Mouse (Mus musculus) G1E (cell line): ENCODE results near the gene Nfs1. TPM values are rescaled to one million over a fixed set of nuclear protein-coding genes. Genes with fewer than 3 reads are reported as not detected.

ENCODE experiments used
- ATAC-seq: 2 replicates; pipeline ENCODE4 v1.8.0; 2016; ENCODE audit warnings: mild to moderate bottlenecking; ENCODE audit not compliant: insufficient number of reproducible peaks, poor library complexity, low FRiP score, severe bottlenecking; ENCODE audit errors: extremely low read depth
- DNase-seq: peaks from one replicate; pipeline ENCODE4 v3.0.0; 2012; ENCODE audit warnings: low spot score
- H3K27me3 ChIP-seq: 2 replicates; pipeline ENCODE4 v1.6.1; 2012; ENCODE audit warnings: mild to moderate bottlenecking, low read length, inconsistent platforms; ENCODE audit not compliant: insufficient read depth
- H3K36me3 ChIP-seq: replicated peaks from 2 replicates; pipeline ENCODE3; 2012; ENCODE audit warnings: mild to moderate bottlenecking, inconsistent platforms
- H3K4me1 ChIP-seq: 2 replicates; pipeline ENCODE4 v1.6.1; 2012; ENCODE audit warnings: low read depth, low read length, inconsistent platforms, mixed read lengths; ENCODE audit not compliant: insufficient read depth
- H3K4me3 ChIP-seq: 2 replicates; pipeline ENCODE4 v1.5.1; 2012; ENCODE audit warnings: low read depth, mild to moderate bottlenecking, inconsistent platforms, low read length, moderate library complexity, mixed read lengths
- H3K9me3 ChIP-seq: replicated peaks from 2 replicates; pipeline ENCODE4 v1.6.1; 2012; ENCODE audit warnings: inconsistent platforms
- CTCF ChIP-seq: IDR thresholded peaks from 2 replicates; pipeline ENCODE4 v1.5.1; 2012; ENCODE audit warnings: low read depth, low read length, inconsistent platforms, mixed read lengths
- GATA1 ChIP-seq: IDR thresholded peaks from 2 replicates; pipeline ENCODE4 v1.6.1; 2012; ENCODE audit warnings: borderline replicate concordance, low read length, inconsistent platforms, mixed read lengths
- GATA2 ChIP-seq: IDR thresholded peaks from 2 replicates; pipeline ENCODE4 v1.6.1; 2012; ENCODE audit warnings: low read depth, low read length, inconsistent platforms, borderline replicate concordance
- POLR2AphosphoS5 ChIP-seq: IDR thresholded peaks from 2 replicates; pipeline ENCODE4 v1.6.1; 2012; ENCODE audit warnings: low read depth, low read length, inconsistent platforms; ENCODE audit not compliant: insufficient replicate concordance
- TAL1 ChIP-seq: conservative IDR thresholded peaks from 2 replicates; pipeline ENCODE4 v1.6.1; 2012; ENCODE audit warnings: low read depth, low read length, inconsistent platforms, mixed read lengths
- polyA plus RNA-seq: library from polyadenylated mRNA; stranded (reverse); fragments of >175 nt; gene quantifications from 2 replicates; pipeline ENCODE4 v1.2.3, GENCODE M21; 2012
- total RNA-seq, 2 experiments: library from RNA; stranded (forward) in 1 of 2; stranded (reverse) in 1 of 2; fragments of 200-1000 nt in 1 of 2; fragments of >200 nt in 1 of 2; fragmentation: Nextera tagmentation in 1 of 2; gene quantifications; 2 replicates each; pipeline ENCODE4 v1.2.3; 2014 to 2017

Nfs1 gene
- total and polyA plus RNA-seq, 3 experiments, result 33.9 to 46.2 (median 36.3) TPM

- Histone ChIP-seq H3K9me3 (no peaks in the 10 kb centered on the region), H3K4me3 (no peak overlapping the region), H3K27me3 (no peaks in the 10 kb centered on the region), H3K4me1 (peaks cover 10% of the 10 kb centered on the region), H3K36me3 (peaks cover 96% of the 10 kb centered on the region)
- DNase-seq, result no peak
- no peak for ATAC-seq
- no peak for TF ChIP-seq TAL1
- no peak for TF ChIP-seq POLR2AphosphoS5
- TF ChIP-seq CTCF, result no peak
- TF ChIP-seq GATA1, result no peak
Measured at GRCm38 (mm10) chr2:156078421-156079182, 65.4 kb downstream of the Nfs1 start.

GRCm38 (mm10) chr2:156077461-156077860 lies 66.5 kb downstream of the Nfs1 start:
- Histone ChIP-seq H3K36me3 (peaks cover 98% of the 10 kb centered on the region), H3K9me3 (no peaks in the 10 kb centered on the region), H3K4me1 (peaks cover 3% of the 10 kb centered on the region), H3K27me3 (no peaks in the 10 kb centered on the region), H3K4me3 (no peak overlapping the region)
- no peak for DNase-seq
- TF ChIP-seq GATA2 (no peak), CTCF (no peak), TAL1 (no peak), POLR2AphosphoS5 (no peak), GATA1 (no peak)
- no peak for ATAC-seq

- Histone ChIP-seq H3K4me1 (peaks cover 3% of the 10 kb centered on the region), H3K36me3 (peaks cover 92% of the 10 kb centered on the region), H3K27me3 (no peaks in the 10 kb centered on the region), H3K4me3 (no peak overlapping the region), H3K9me3 (no peaks in the 10 kb centered on the region)
- ATAC-seq, result no peak
- DNase-seq, result no peak
- TF ChIP-seq TAL1 (no peak), GATA1 (no peak), GATA2 (no peak), CTCF (no peak), POLR2AphosphoS5 (no peak)
Measured at GRCm38 (mm10) chr2:156073725-156074124, 70.3 kb downstream of the Nfs1 start.

Other genes starting within 250 kb of the Nfs1 start
- gene Uqcc1, start 213.9 kb downstream of the Nfs1 start, total RNA-seq (2014; fragmentation: Nextera tagmentation), result 27.8 and 29.9 TPM in 2 replicates
- 35.8 and 39.1 TPM in 2 replicates for gene Uqcc1, start 213.9 kb downstream of the Nfs1 start, total RNA-seq (2017)
- gene Uqcc1, start 213.9 kb downstream of the Nfs1 start, polyA plus RNA-seq, result 4.2 TPM in 2 replicates
- gene Gm15557, start 203.5 kb downstream of the Nfs1 start, total RNA-seq (2014; fragmentation: Nextera tagmentation), result 0.60 TPM in 1 of 2 replicates, not detected in the other
- gene Gm15557, start 203.5 kb downstream of the Nfs1 start, total RNA-seq (2017), result 0.11 TPM in 1 of 2 replicates, not detected in the other
- gene Gm15557, start 203.5 kb downstream of the Nfs1 start, polyA plus RNA-seq, result 0.05 and 0.06 TPM in 2 replicates
- 2.2 TPM in 1 of 2 replicates, not detected in the other for gene Gdf5, start 198.8 kb downstream of the Nfs1 start, total RNA-seq (2014; fragmentation: Nextera tagmentation)
- 0.06 and 0.11 TPM in 2 replicates for gene Gdf5, start 198.8 kb downstream of the Nfs1 start, total RNA-seq (2017)
- gene Gdf5, start 198.8 kb downstream of the Nfs1 start, polyA plus RNA-seq, result not detected in 2 replicates
- 11.6 and 12.3 TPM in 2 replicates for gene Cep250, start 187.7 kb downstream of the Nfs1 start, total RNA-seq (2014; fragmentation: Nextera tagmentation)
- gene Cep250, start 187.7 kb downstream of the Nfs1 start, total RNA-seq (2017), result 49.2 and 54.7 TPM in 2 replicates
- gene Cep250, start 187.7 kb downstream of the Nfs1 start, polyA plus RNA-seq, result 17.3 and 19.9 TPM in 2 replicates
- gene 6430550D23Rik, start 136.2 kb downstream of the Nfs1 start, total RNA-seq (2014; fragmentation: Nextera tagmentation), result 2.3 and 2.4 TPM in 2 replicates
- 0.71 and 1.6 TPM in 2 replicates for gene 6430550D23Rik, start 136.2 kb downstream of the Nfs1 start, total RNA-seq (2017)
- gene 6430550D23Rik, start 136.2 kb downstream of the Nfs1 start, polyA plus RNA-seq, result 0.23 and 0.33 TPM in 2 replicates
- gene Ergic3, start 136.1 kb downstream of the Nfs1 start, total RNA-seq (2014; fragmentation: Nextera tagmentation), result 189 and 215 TPM in 2 replicates
- gene Ergic3, start 136.1 kb downstream of the Nfs1 start, total RNA-seq (2017), result 52.9 and 58.0 TPM in 2 replicates
- 42.6 and 51.8 TPM in 2 replicates for gene Ergic3, start 136.1 kb downstream of the Nfs1 start, polyA plus RNA-seq
- gene Fer1l4, start 91.2 kb downstream of the Nfs1 start, total RNA-seq (2014; fragmentation: Nextera tagmentation), result 0.53 TPM in 1 of 2 replicates, not detected in the other
- not detected in 2 replicates for gene Fer1l4, start 91.2 kb downstream of the Nfs1 start, total RNA-seq (2017)
- not detected in 2 replicates for gene Fer1l4, start 91.2 kb downstream of the Nfs1 start, polyA plus RNA-seq
- 1.4 and 4.9 TPM in 2 replicates for gene Spag4, start 79.0 kb downstream of the Nfs1 start, total RNA-seq (2014; fragmentation: Nextera tagmentation)
- 0.64 and 0.93 TPM in 2 replicates for gene Spag4, start 79.0 kb downstream of the Nfs1 start, total RNA-seq (2017)
- 0.82 and 1.3 TPM in 2 replicates for gene Spag4, start 79.0 kb downstream of the Nfs1 start, polyA plus RNA-seq
- 43.2 and 63.3 TPM in 2 replicates for gene Cpne1, start 32.2 kb downstream of the Nfs1 start, total RNA-seq (2014; fragmentation: Nextera tagmentation)
- 40.1 and 42.0 TPM in 2 replicates for gene Cpne1, start 32.2 kb downstream of the Nfs1 start, total RNA-seq (2017)
- 55.9 and 73.7 TPM in 2 replicates for gene Cpne1, start 32.2 kb downstream of the Nfs1 start, polyA plus RNA-seq
- 50.5 and 67.5 TPM in 2 replicates for gene Rbm12, start 32.2 kb downstream of the Nfs1 start, total RNA-seq (2014; fragmentation: Nextera tagmentation)
- 25.4 and 39.7 TPM in 2 replicates for gene Rbm12, start 32.2 kb downstream of the Nfs1 start, total RNA-seq (2017)
- gene Rbm12, start 32.2 kb downstream of the Nfs1 start, polyA plus RNA-seq, result 5.6 TPM in 2 replicates
- 17.3 and 17.6 TPM in 2 replicates for gene Gm28036, start 17.1 kb downstream of the Nfs1 start, total RNA-seq (2014; fragmentation: Nextera tagmentation)
- 12.0 and 15.6 TPM in 2 replicates for gene Gm28036, start 17.1 kb downstream of the Nfs1 start, total RNA-seq (2017)
- gene Gm28036, start 17.1 kb downstream of the Nfs1 start, polyA plus RNA-seq, result 9.0 and 13.5 TPM in 2 replicates
- gene Romo1, start 147 bp downstream of the Nfs1 start, total RNA-seq (2014; fragmentation: Nextera tagmentation), result 99.3 and 127 TPM in 2 replicates
- 38.4 and 52.4 TPM in 2 replicates for gene Romo1, start 147 bp downstream of the Nfs1 start, total RNA-seq (2017)
- 300 and 385 TPM in 2 replicates for gene Romo1, start 147 bp downstream of the Nfs1 start, polyA plus RNA-seq
- gene Rbm39, start 36.1 kb upstream of the Nfs1 start, total RNA-seq (2014; fragmentation: Nextera tagmentation), result 781 and 795 TPM in 2 replicates
- 710 and 759 TPM in 2 replicates for gene Rbm39, start 36.1 kb upstream of the Nfs1 start, total RNA-seq (2017)
- gene Rbm39, start 36.1 kb upstream of the Nfs1 start, polyA plus RNA-seq, result 282 and 295 TPM in 2 replicates
- 63.5 and 63.9 TPM in 2 replicates for gene Phf20, start 52.3 kb upstream of the Nfs1 start, total RNA-seq (2014; fragmentation: Nextera tagmentation)
- 45.8 and 48.2 TPM in 2 replicates for gene Phf20, start 52.3 kb upstream of the Nfs1 start, total RNA-seq (2017)
- gene Phf20, start 52.3 kb upstream of the Nfs1 start, polyA plus RNA-seq, result 29.5 and 37.8 TPM in 2 replicates
- gene Cnbd2, start 168.1 kb upstream of the Nfs1 start, total RNA-seq (2014; fragmentation: Nextera tagmentation), result 21.5 and 22.6 TPM in 2 replicates
- 11.5 and 13.9 TPM in 2 replicates for gene Cnbd2, start 168.1 kb upstream of the Nfs1 start, total RNA-seq (2017)
- gene Cnbd2, start 168.1 kb upstream of the Nfs1 start, polyA plus RNA-seq, result 0.43 and 1.4 TPM in 2 replicates
- gene Scand1, start 168.5 kb upstream of the Nfs1 start, total RNA-seq (2014; fragmentation: Nextera tagmentation), result 11.6 and 12.2 TPM in 2 replicates
- 243 and 516 TPM in 2 replicates for gene Scand1, start 168.5 kb upstream of the Nfs1 start, total RNA-seq (2017)
- 844 and 1,244 TPM in 2 replicates for gene Scand1, start 168.5 kb upstream of the Nfs1 start, polyA plus RNA-seq